Mouse (Mus musculus): ENCODE results near the gene Pou4f1.

- TF ChIP-seq CTCF (IDR thresholded peaks at IDR 0.05) = no peak
- no peak for TF ChIP-seq EP300 (IDR thresholded peaks at IDR 0.05)
Measured at GRCm38 (mm10) chr14:104477616-104478015, 9.8 kb upstream of the Pou4f1 start.
